Mouse (Mus musculus): ENCODE results near the gene Fggy. TPM values are rescaled to one million over a fixed set of nuclear protein-coding genes. Genes with fewer than 3 reads are reported as not detected.

Fggy gene
- polyA plus RNA-seq (2012; ENCODE audit: insufficient read depth, insufficient read length, missing spikeins), result 18.8 and 19.0 TPM in 2 replicates

DNA sequence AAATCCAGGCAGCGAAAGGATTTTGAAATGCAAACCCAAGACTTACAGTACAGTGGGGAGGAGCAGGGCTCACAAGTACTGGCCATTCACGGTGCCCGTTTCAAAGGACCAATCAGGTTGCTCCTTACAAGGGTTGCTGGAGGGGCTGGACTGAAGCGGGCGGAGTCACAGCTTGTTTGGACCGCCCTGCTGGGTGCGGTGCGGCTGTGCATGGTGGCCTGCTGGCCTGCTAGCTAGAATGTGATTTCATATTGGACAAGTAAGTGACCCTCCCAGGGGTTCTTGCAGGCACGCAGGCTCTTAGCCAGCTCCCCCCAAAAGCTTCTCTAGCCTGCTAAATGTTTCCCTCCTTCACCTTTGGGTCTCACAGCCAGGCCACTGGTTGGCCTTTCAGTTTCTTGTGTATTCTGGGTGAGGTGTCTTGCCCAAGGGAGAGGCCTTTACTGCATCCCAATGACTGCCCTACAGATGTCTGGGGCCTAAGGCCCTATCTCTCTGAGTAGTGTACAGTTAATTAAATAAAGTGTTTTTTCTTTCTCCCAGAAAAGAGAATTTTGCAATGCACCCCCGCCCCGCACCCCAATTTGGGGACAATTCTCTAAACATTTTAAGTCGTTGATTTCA lies at the start of gene Fggy:
Fggy (plus strand) TSS at position 175 of the 624 bp plus-strand sequence.
- Histone ChIP-seq H3K27ac (ENCODE audit: insufficient read depth, low read depth, low read length) (peak within 1 kb of the TSS; percentile 20), H3K4me1 (ENCODE audit: control insufficient read depth, insufficient read depth, low read length) (peaks cover 14% of the 10 kb centered on the region), H3K4me3 (ENCODE audit: insufficient read depth, low read length) (peak within 1 kb of the TSS; percentile 63)
- TF ChIP-seq CTCF (IDR thresholded peaks at IDR 0.05; ENCODE audit: low read depth, low read length) (no peak), POLR2A (IDR thresholded peaks at IDR 0.05; ENCODE audit: borderline replicate concordance, low read depth, low read length) (peak; percentile 67; the same call in 1 of the 2 replicates)

DNA sequence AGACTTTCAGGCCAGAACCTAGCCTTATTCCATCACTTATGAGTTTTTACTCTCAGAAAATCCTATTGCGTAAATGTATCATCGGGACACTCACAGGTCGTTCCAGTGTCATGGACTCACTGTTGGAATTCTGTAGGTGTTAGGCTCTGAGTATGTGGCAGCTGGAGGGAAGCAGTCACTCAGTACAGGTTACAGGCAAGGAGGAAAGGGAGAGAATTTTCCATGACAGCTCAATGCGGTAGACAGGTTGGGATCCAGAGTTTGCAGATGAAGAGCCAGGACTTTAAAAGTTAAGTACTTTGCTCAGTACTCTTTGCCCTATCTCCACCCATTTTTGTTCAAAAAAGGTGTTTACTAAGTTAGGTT lies 49.4 kb upstream of the Fggy start:
- TF ChIP-seq CTCF (IDR thresholded peaks at IDR 0.05; ENCODE audit: low read depth, low read length) (no peak), POLR2A (IDR thresholded peaks at IDR 0.05; ENCODE audit: borderline replicate concordance, low read depth, low read length) (no peak)
- Histone ChIP-seq H3K4me3 (ENCODE audit: insufficient read depth, low read length) (no peak overlapping the region), H3K27ac (ENCODE audit: insufficient read depth, low read depth, low read length) (no peak overlapping the region), H3K4me1 (ENCODE audit: control insufficient read depth, insufficient read depth, low read length) (no peaks in the 10 kb centered on the region)

DNA sequence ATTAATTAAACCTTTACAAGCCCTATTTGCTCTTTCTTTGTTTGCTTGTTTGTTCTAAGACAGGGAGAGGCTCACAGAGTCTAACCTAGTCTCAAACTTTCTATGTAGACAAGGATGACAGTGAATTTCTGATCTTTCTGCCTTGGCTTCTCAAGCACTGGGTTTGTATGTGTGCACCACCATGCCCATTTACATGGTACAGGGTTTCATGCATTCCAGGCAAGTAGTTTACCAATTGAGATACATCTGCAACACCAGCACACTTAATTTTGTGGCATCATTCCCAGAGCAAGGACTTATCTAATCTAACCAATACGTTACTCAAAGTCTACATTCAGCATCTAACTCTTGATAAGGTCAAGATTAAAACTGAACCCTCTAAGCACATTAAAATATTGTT lies 38.9 kb upstream of the Fggy start:
- no peak for TF ChIP-seq CTCF (IDR thresholded peaks at IDR 0.05; ENCODE audit: low read depth, low read length)
- no peak for TF ChIP-seq POLR2A (IDR thresholded peaks at IDR 0.05; ENCODE audit: borderline replicate concordance, low read depth, low read length)
- Histone ChIP-seq H3K27ac (ENCODE audit: insufficient read depth, low read depth, low read length) (no peak overlapping the region), H3K4me3 (ENCODE audit: insufficient read depth, low read length) (no peak overlapping the region), H3K4me1 (ENCODE audit: control insufficient read depth, insufficient read depth, low read length) (no peaks in the 10 kb centered on the region)

DNA sequence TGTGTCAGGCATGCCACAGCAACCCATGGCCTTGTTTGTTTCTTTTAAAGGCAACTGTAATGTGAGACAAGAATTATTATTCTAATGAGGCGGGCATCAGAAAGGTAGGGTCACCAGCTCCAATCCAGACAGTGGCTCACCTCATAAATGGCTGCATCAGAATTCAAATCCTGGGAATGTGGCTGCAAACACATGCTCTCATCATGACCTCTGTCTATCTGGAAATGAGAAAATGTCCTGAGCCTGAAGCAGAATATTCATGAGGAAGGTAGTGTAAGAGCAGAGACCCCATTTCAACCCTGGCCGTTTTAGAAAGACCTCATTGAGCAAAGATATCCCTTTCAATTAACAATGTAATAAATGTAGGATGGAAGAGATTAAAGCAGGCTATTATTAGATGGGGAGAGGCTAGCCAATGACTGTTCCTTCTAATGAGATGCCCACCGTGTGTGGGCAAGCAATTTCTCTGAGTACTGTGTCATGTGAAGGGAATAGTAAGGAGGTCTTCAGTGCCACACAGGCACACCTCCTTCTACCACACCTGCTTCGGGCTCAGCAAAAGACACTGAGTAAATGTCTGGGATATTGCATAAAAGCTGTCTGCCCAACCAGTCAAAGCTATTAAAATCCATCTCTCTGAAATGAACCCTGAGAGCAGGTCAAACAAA lies 37.2 kb upstream of the Fggy start:
- Histone ChIP-seq H3K4me3 (ENCODE audit: insufficient read depth, low read length) (no peak overlapping the region), H3K27ac (ENCODE audit: insufficient read depth, low read depth, low read length) (no peak overlapping the region), H3K4me1 (ENCODE audit: control insufficient read depth, insufficient read depth, low read length) (no peaks in the 10 kb centered on the region)
- TF ChIP-seq CTCF (IDR thresholded peaks at IDR 0.05; ENCODE audit: low read depth, low read length) (no peak), POLR2A (IDR thresholded peaks at IDR 0.05; ENCODE audit: borderline replicate concordance, low read depth, low read length) (no peak)

DNA sequence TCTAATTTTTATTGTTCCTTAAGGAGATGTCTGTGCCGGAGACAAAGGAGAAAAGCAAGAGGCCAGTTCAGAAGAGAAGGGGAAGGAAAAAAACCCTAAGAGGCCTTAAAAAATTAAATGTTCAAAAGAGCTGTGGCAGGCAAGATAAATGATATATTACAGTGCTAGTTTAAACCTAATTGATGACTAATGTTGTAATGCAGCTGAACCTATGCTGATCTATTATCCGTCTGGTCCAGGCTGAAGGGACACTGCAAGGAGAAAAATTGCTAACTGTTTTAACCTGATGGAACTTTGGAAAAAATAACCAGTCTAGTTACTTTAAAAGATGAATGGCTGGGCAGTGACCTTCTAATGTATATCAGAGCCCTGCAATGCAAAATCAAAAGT lies 36.7 kb upstream of the Fggy start:
- Histone ChIP-seq H3K4me3 (ENCODE audit: insufficient read depth, low read length) (no peak overlapping the region), H3K27ac (ENCODE audit: insufficient read depth, low read depth, low read length) (no peak overlapping the region), H3K4me1 (ENCODE audit: control insufficient read depth, insufficient read depth, low read length) (no peaks in the 10 kb centered on the region)
- TF ChIP-seq CTCF (IDR thresholded peaks at IDR 0.05; ENCODE audit: low read depth, low read length), result no peak
- TF ChIP-seq POLR2A (IDR thresholded peaks at IDR 0.05; ENCODE audit: borderline replicate concordance, low read depth, low read length), result no peak

DNA sequence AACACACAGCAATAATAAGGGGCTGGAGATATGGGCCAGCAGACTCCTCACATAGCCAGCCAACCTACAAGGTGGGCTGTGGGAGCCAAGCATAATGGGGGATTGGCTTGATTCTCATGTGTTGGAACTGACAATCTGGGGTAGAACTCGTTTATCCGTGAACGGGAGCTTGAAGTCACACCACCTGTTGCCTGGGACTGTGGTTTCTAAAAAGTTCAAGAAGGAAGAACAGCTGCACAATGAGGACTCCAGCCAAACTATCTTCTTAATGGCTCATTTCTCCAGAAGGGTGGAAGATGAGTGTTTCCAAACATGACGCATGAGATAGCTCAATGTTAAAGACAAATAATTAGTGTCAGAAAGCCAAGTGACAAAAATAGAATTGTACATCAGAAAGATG lies 30.7 kb upstream of the Fggy start:
- no peak for TF ChIP-seq POLR2A (IDR thresholded peaks at IDR 0.05; ENCODE audit: borderline replicate concordance, low read depth, low read length)
- TF ChIP-seq CTCF (IDR thresholded peaks at IDR 0.05; ENCODE audit: low read depth, low read length), result no peak
- Histone ChIP-seq H3K4me3 (ENCODE audit: insufficient read depth, low read length) (no peak overlapping the region), H3K27ac (ENCODE audit: insufficient read depth, low read depth, low read length) (no peak overlapping the region), H3K4me1 (ENCODE audit: control insufficient read depth, insufficient read depth, low read length) (no peaks in the 10 kb centered on the region)

DNA sequence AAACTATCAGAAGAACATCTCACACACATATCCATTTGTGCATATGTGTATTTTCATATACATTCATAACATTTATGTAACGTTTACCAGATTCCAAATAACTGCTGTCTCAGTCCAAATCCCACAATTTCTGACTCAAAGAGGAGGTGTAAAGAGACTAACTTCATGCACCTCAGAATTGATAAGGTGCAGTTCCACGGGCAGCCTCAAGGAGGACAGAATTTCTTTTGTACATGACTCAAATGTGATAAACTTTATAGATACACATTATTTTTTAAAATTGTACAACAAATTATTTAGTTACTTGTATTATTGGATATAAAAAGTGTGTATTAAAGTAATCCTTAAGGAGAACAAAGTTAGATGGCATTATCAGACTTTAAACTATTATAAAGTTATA lies 26.6 kb upstream of the Fggy start:
- Histone ChIP-seq H3K4me1 (ENCODE audit: control insufficient read depth, insufficient read depth, low read length) (no peaks in the 10 kb centered on the region), H3K27ac (ENCODE audit: insufficient read depth, low read depth, low read length) (no peak overlapping the region), H3K4me3 (ENCODE audit: insufficient read depth, low read length) (no peak overlapping the region)
- no peak for TF ChIP-seq CTCF (IDR thresholded peaks at IDR 0.05; ENCODE audit: low read depth, low read length)
- TF ChIP-seq POLR2A (IDR thresholded peaks at IDR 0.05; ENCODE audit: borderline replicate concordance, low read depth, low read length), result no peak

DNA sequence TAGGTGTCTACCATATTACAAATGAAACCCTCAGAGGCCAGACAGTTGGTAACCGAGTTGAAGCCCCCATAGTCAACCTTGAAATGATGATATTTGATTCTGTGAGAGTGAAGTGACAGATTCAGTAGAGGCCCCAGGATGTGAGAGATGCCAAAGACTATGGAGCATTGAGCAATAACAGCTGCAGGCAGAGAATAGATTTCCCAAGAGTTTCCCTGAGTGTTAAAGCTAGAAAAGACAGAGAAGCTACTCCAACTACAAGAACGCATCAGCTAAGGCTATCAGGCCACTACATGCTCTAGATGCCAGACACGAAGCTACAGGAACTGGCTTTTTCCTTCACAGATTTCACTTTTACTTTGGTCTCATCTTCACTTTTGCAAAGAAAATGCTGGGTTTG lies 23.4 kb upstream of the Fggy start:
- no peak overlapping the region for H3K27ac ChIP-seq (ENCODE audit: insufficient read depth, low read depth, low read length)
- H3K4me3 ChIP-seq (ENCODE audit: insufficient read depth, low read length), result no peak overlapping the region
- TF ChIP-seq POLR2A (IDR thresholded peaks at IDR 0.05; ENCODE audit: borderline replicate concordance, low read depth, low read length) (no peak), CTCF (IDR thresholded peaks at IDR 0.05; ENCODE audit: low read depth, low read length) (no peak)

DNA sequence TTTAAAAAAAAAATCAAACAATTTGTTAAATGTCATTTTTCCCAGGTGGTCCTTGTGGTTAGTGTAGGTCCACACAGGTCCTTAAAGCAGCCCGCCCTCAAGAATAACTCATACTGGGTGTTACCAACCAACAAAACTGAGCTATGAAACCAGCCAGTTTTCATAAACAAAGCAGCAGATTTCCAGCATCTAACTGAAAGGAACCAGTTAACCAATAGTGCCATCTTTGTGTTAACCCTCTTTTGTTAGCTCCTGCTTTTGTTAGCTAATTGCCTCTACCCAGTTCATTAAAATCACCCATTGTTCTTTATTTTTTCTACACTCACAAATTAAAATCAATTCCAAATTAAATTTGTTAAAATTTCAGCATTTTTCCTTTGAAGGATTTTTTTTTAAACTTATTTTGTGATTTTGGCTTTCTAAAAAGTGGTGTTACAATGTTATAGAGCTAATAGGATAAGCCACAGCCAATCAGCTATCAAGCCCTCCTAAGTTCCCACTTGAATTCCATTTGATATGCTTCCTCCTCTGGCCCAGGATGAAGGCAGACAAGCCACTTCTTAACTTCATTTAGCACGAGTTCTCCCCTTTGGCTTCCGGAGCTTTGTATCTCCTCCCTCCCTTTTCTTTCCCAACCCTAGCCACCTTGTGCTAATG lies 15.8 kb upstream of the Fggy start:
- no peak overlapping the region for H3K27ac ChIP-seq (ENCODE audit: insufficient read depth, low read depth, low read length)
- H3K4me1 ChIP-seq (ENCODE audit: control insufficient read depth, insufficient read depth, low read length), result no peaks in the 10 kb centered on the region
- TF ChIP-seq CTCF (IDR thresholded peaks at IDR 0.05; ENCODE audit: low read depth, low read length) (no peak), POLR2A (IDR thresholded peaks at IDR 0.05; ENCODE audit: borderline replicate concordance, low read depth, low read length) (no peak)
- H3K4me3 ChIP-seq (ENCODE audit: insufficient read depth, low read length), result no peak overlapping the region

More for the DNA sequence above, 23.4 kb upstream of the Fggy start:
- no peaks in the 10 kb centered on the region for H3K4me1 ChIP-seq (ENCODE audit: control insufficient read depth, insufficient read depth, low read length)
